Mouse (Mus musculus) MEL (cell line): ENCODE measurements at regions not wholly inside any gene's neighbourhood (a gene's known extent, or its start where the extent isn't known, plus 50 kb on each side); places are given as distances from the start of the nearest gene placed in this dataset.

Experiments
- BHLHE40 ChIP-seq: IDR thresholded peaks from 2 replicates; pipeline ENCODE4 v1.6.1; 2012; ENCODE audit warnings: low read depth, mild to moderate bottlenecking, inconsistent platforms, low read length, improper control_type of control experiment, borderline replicate concordance
- CTCF ChIP-seq, 3 experiments: IDR thresholded peaks in 2 of 3; conservative IDR thresholded peaks in 1 of 3; 2 replicates each; pipeline ENCODE4 v1.5.1; 2011 to 2012; ENCODE audit warnings: low read length in 3 of 3, low read depth in 2 of 3, mild to moderate bottlenecking in 2 of 3, improper control_type of control experiment in 1 of 3, inconsistent platforms in 1 of 3, mixed read lengths in 1 of 3, moderate library complexity in 1 of 3; ENCODE audit not compliant: control insufficient read depth in 1 of 3, insufficient read depth in 1 of 3, poor library complexity in 1 of 3, severe bottlenecking in 1 of 3
- GATA1 ChIP-seq: IDR thresholded peaks from 2 replicates; pipeline ENCODE4 v1.6.1; 2011; ENCODE audit warnings: low read depth, low read length, improper control_type of control experiment
- NELFE ChIP-seq: IDR thresholded peaks from 2 replicates; pipeline ENCODE4 v1.6.1; 2011; ENCODE audit warnings: low read depth, low read length, improper control_type of control experiment

DNA sequence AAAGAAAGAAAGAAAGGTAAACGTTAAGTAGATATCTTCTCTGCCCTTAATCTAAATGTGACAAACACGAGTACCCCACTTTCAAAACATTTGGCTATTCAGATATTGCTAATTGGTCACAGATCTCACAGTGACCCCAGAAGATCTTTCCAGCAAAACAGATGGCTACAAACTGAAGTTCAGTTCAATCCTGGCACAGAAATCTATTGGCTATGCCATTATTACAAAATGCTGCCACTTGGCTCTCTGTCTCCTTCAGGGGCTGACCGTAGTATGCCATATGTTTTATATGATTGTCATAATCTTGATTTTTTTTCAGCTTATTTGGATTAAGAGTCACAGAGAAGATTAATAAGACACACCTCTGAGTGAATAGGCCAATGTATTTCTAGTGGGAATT, 873.2 kb downstream of the Slc22a22 start:
- TF ChIP-seq CTCF (IDR thresholded peaks at IDR 0.05 in 2 of 3, conservative IDR thresholded peaks at IDR 0.05 in 1 of 3; ENCODE audit: control insufficient read depth in 1 of 3, insufficient read depth in 1 of 3, low read depth in 2 of 3, low read length in 3 of 3, poor library complexity in 1 of 3, severe bottlenecking in 1 of 3), result no peak
- TF ChIP-seq NELFE, result no peak
- no peak for TF ChIP-seq BHLHE40
- no peak for TF ChIP-seq GATA1
